Mouse (Mus musculus): ENCODE data around the gene Lmbr1l.

DNA sequence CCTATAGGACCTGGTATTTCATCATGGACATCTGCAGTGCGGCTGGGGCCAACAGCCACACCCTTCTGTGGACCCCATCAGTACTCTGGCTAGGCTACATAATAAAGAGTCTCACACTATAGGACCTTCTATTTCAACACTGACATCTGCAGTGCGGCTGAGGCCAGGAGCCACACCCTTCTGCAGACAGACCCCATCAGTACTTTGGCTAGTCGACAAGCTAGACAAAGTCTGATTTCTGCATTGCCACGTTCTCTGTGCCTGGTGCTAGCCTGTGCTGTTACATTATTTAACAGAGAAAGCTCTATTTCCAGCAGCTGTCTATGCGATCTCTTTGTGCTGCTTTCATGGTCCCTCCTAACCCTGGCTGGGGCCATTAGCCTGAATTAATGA is 34.0 kb upstream of the Lmbr1l start:
- no peak for TF ChIP-seq GATA1 (IDR thresholded peaks at IDR 0.05; ENCODE audit: low read length)
- no peak for TF ChIP-seq TAL1 (IDR thresholded peaks at IDR 0.05; ENCODE audit: low read length)
